Mouse (Mus musculus) layer of hippocampus, adult 2 months (tissue): ENCODE measurements around the gene Dnah11. TPM values are rescaled to one million over a fixed set of nuclear protein-coding genes. Genes with fewer than 3 reads are reported as not detected.
A peak's percentile ranks its signal among the peaks of the same experiment; 100 is the strongest.

ENCODE experiments used
- DNase-seq, 2 experiments: peaks; one replicate each; pipeline ENCODE4 v3.0.0; 2022; ENCODE audit warnings: low spot score in 2 of 2
- H3K27ac ChIP-seq: fragments of 200-600 bp; 2 replicates; pipeline ENCODE4 v1.8.1; 2022
- H3K4me3 ChIP-seq: fragments of 200-600 bp; 2 replicates; pipeline ENCODE4 v1.8.1; 2022; ENCODE audit warnings: mild to moderate bottlenecking
- CTCF ChIP-seq: fragments of 200-600 bp; conservative IDR thresholded peaks from 2 replicates; pipeline ENCODE4 v1.8.1; 2022; ENCODE audit warnings: antibody characterized with exemption, mild to moderate bottlenecking, moderate library complexity
- total RNA-seq, 2 experiments: library from RNA; stranded (reverse); gene quantifications; 2 replicates each; pipeline ENCODE4 v1.2.3; 2021

Dnah11 gene
- total RNA-seq, 2 experiments from 2014 or later: 0.97 to 1.1 TPM

DNA sequence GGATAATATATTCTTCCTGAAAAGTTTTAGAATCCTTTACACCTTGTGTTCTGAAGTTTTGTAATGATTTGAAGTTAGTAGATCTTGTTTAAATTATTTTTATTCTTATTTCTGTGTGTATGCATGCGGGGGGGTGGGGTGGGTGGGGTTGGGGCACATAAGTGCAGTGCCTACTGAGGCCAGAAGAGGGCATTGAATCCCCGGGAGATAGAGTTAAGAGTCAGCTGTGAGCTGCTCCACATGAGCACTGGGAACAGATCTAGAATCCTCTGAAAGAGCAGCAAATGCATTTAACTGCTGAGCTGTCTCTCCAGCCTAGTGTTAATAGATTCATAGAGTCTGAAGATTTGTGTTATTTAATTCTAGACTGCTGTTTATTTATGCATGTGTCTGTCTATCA is 364.2 kb downstream of the Dnah11 start:
- Histone ChIP-seq H3K4me3 (no peak overlapping the region), H3K27ac (no peak overlapping the region)
- no peak for DNase-seq
- peak; percentile 26 for TF ChIP-seq CTCF

DNA sequence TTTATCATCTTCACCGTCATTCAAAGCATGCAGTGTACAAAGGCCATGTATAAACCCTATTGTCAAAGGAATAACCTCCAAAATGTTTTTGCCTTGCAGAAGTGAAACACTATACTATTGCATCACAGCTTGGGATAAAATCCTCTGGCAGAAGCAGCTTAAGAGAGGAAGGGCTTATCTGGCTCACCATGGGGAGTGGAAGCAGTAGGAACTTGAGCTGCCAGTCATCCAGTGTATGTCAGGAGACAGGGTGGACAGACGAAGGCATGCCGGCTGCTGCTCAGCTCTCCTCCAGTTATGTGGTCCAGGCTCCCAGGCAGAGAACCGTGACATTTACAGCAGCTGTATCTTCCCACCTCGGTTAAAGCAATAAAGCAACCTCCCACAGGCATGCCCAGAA is 366.7 kb downstream of the Dnah11 start:
- Histone ChIP-seq H3K27ac (no peak overlapping the region), H3K4me3 (no peak overlapping the region)
- no peak for DNase-seq
- no peak for TF ChIP-seq CTCF

DNA sequence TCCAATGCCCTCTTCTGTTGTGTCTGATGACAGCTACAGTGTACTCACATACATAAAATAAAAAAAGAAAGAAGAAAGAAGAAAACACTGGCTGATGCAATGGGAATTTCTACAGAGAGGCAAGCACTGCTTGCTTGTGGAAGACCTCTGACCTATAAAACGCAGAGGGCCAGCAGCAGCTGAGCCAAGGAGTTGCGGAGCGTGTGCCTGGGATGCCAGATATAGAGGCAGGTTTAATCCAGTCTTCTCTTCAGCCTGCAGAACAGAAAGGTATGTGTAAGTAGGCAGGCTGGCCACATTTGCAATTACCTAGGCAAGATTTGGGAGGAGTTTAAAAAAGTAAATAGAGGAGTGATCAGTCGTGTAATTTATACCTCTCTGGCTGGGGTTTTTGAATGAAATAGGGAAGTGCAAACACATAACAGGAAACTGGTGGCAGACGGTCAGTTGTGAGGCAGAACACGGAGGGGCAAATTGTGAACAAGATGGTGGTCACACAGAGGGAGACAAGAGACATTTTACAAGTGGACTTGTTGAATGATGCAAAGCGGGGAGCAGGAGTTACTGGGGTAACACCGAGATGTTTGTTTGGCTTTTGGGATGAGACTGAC is 367.4 kb downstream of the Dnah11 start:
- DNase-seq: no peak
- TF ChIP-seq CTCF: no peak
- Histone ChIP-seq H3K27ac (no peak overlapping the region), H3K4me3 (no peak overlapping the region)

DNA sequence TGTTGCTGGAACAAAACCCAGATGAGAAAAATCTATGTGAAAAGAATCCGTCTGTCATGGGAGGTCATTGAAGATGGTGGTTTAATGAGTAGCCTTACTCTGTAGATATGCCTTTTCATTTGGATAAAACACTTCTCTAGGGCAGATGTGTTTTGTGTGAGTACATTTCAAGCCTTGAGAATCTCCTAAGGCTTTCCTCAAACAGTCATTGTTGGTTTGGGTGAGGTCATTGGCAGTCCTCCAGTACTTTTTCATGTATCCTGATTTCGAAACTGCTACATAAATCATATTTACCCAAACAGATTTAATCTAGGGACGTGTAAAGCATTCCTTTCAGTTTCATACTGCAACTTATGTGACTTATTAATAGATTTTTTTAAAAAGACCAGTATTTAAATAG is 370.5 kb downstream of the Dnah11 start:
- no peak overlapping the region for H3K27ac ChIP-seq
- no peak for DNase-seq
- H3K4me3 ChIP-seq: no peak overlapping the region
- no peak for TF ChIP-seq CTCF

Other genes starting within 250 kb of the Dnah11 start
- gene Sp4, start 102.4 kb upstream of the Dnah11 start, total RNA-seq: 10 to 100 TPM; 25.6 to 29.9 TPM